Mouse (Mus musculus): ENCODE data around the gene Stard3nl.
"Not testable (repeated sequence)": the region's sequence is repeated elsewhere in the genome, so short reads cannot be mapped to it uniquely, and the experiment has no call there.

Gene Stard3nl

GRCm38 (mm10) chr13:19385226-19385625 is 10.4 kb downstream of the Stard3nl start:
- no peak for DNase-seq (ENCODE audit: inconsistent ontology term)

- DNase-seq (ENCODE audit: inconsistent ontology term): no peak
Measured at GRCm38 (mm10) chr13:19381112-19381828, 14.3 kb downstream of the Stard3nl start.

GRCm38 (mm10) chr13:19379313-19379712 is 16.3 kb downstream of the Stard3nl start:
- DNase-seq (ENCODE audit: inconsistent ontology term): no peak

- no peak for DNase-seq (ENCODE audit: inconsistent ontology term)
Measured at GRCm38 (mm10) chr13:19372133-19372729, 23.4 kb downstream of the Stard3nl start.

- DNase-seq (ENCODE audit: inconsistent ontology term): no peak
Measured at GRCm38 (mm10) chr13:19368817-19369216, 26.8 kb downstream of the Stard3nl start.

- no peak for DNase-seq (ENCODE audit: inconsistent ontology term)
Measured at GRCm38 (mm10) chr13:19367536-19367935, 28.1 kb downstream of the Stard3nl start.

- no peak for DNase-seq (ENCODE audit: inconsistent ontology term)
Measured at GRCm38 (mm10) chr13:19366866-19367265, 28.7 kb downstream of the Stard3nl start.

- peak; percentile 62 for DNase-seq (ENCODE audit: inconsistent ontology term)
Measured at GRCm38 (mm10) chr13:19365596-19365995, 30.0 kb downstream of the Stard3nl start.

- DNase-seq (ENCODE audit: inconsistent ontology term): peak; percentile 54
Measured at GRCm38 (mm10) chr13:19364245-19364772, 31.3 kb downstream of the Stard3nl start.

- DNase-seq (ENCODE audit: inconsistent ontology term): no peak
Measured at GRCm38 (mm10) chr13:19362358-19362757, 33.2 kb downstream of the Stard3nl start.

GRCm38 (mm10) chr13:19358027-19358426 is 37.6 kb downstream of the Stard3nl start:
- DNase-seq (ENCODE audit: inconsistent ontology term): no peak

GRCm38 (mm10) chr13:19357301-19357700 is 38.3 kb downstream of the Stard3nl start:
- DNase-seq (ENCODE audit: inconsistent ontology term): no peak

- no peak for DNase-seq (ENCODE audit: inconsistent ontology term)
Measured at GRCm38 (mm10) chr13:19356720-19357119, 38.9 kb downstream of the Stard3nl start.

GRCm38 (mm10) chr13:19356120-19356519 is 39.5 kb downstream of the Stard3nl start:
- no peak for DNase-seq (ENCODE audit: inconsistent ontology term)

GRCm38 (mm10) chr13:19352795-19353194 is 42.8 kb downstream of the Stard3nl start:
- peak; percentile 29 for DNase-seq (ENCODE audit: inconsistent ontology term)

- not testable (repeated sequence) for DNase-seq (ENCODE audit: inconsistent ontology term)
Measured at GRCm38 (mm10) chr13:19340356-19340755, 55.2 kb downstream of the Stard3nl start.

- DNase-seq (ENCODE audit: inconsistent ontology term): not testable (repeated sequence)
Measured at GRCm38 (mm10) chr13:19336310-19336709, 59.3 kb downstream of the Stard3nl start.

Data from Muller cell, postnatal 12 days (primary cell).